Mouse (Mus musculus) C2C12 (cell line): Measurements from ENCODE around the gene Stk11.

ENCODE experiments used
- CEBPB ChIP-seq: IDR thresholded peaks from one replicate; pipeline ENCODE4 v1.6.1; 2011; ENCODE audit warnings: low read depth, mild to moderate bottlenecking, control low read depth, moderate library complexity
- CTCF ChIP-seq: IDR thresholded peaks from one replicate; pipeline ENCODE4 v1.5.1; 2011; ENCODE audit not compliant: control insufficient read depth, insufficient read depth, insufficient read length
- MAX ChIP-seq: IDR thresholded peaks from one replicate; pipeline ENCODE4 v1.6.1; 2011; ENCODE audit warnings: mild to moderate bottlenecking, control low read depth
- MYOD1 ChIP-seq: IDR thresholded peaks from one replicate; pipeline ENCODE4 v1.6.1; 2011; ENCODE audit warnings: low read depth; ENCODE audit not compliant: control insufficient read depth, insufficient read length
- USF1 ChIP-seq: IDR thresholded peaks from one replicate; pipeline ENCODE4 v1.6.1; 2011; ENCODE audit warnings: low read depth, mild to moderate bottlenecking, control low read depth, moderate library complexity

DNA sequence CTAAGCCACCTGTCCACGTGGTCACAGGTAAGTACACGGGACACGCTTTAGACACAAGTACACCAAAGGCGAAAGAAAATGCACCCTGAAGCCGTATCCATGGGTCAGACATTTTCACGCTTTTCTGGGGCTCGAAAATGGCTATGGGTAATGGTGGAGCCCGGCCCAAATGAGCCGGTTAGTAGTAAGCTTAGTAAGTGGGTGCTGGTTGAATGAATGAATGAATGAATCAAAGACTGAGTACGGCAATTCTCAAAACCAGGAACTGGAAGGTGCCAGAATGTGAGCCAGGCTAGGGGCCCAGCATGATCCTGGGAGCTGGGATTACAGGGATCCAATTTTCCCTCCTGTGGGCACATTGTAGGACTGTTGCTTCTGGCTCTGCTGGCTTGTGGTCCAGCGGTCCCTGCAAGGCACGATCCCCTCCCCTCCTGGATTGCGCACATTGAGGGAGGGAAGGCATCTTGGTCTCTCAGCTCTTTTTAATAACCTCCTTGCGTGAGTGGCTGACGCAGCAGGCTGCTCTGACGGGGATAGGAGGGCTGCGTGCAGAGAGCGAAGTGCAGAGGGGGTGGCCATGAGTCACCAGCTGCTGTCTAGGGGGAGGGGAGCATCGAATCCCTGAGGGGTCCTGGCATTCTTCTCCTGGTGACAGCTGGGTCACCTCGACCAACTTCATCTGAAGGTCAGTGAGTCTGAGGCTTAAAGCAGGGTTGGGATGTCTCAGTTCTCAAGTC lies 50.0 kb downstream of the Stk11 start, which contains the start of gene Cirbp:
- TF ChIP-seq CTCF (no peak), USF1 (no peak), CEBPB (peak; percentile 2), MAX (no peak), MYOD1 (peak; percentile 80)
